13 mouse cellular contexts compared by ENCODE assay signal in genomic region chr5:128887546-128887945, GRCm38 (mm10).
"Had no signal": no experiment of that assay in that cellular context is flagged by ENCODE, and none has a peak within 500 bp of the region (broad histone marks: within the 10 kb centered on the region; RNA-seq: fewer than 3 reads in every experiment).

No protein-coding gene starts in this region.

- H3K36me3 ChIP-seq: intestine, embryonic 15.5 days; limb, embryonic 15.5 days; liver, embryonic 12.5 days; midbrain, embryonic 12.5 days; stomach, embryonic 15.5 days had no signal

- H3K4me2 ChIP-seq: intestine, embryonic 15.5 days; limb, embryonic 15.5 days; liver, embryonic 12.5 days; lung, embryonic 14.5 days; midbrain, embryonic 12.5 days; stomach, embryonic 15.5 days had no signal

- DNase-seq: layer of hippocampus, adult 9-11 months; layer of hippocampus, postnatal 36 days; lung, embryonic 14.5 days; lung, postnatal 10 days; lung, postnatal 4 days; right cerebral cortex, postnatal 14 days; thymus, adult 2 months; thymus, postnatal 25 days had no signal

- H3K4me3 ChIP-seq: intestine, embryonic 15.5 days; limb, embryonic 15.5 days; liver, embryonic 12.5 days; midbrain, embryonic 12.5 days; stomach, embryonic 15.5 days had no signal

- H3K9ac ChIP-seq: intestine, embryonic 15.5 days; limb, embryonic 15.5 days; liver, embryonic 12.5 days; lung, embryonic 14.5 days; midbrain, embryonic 12.5 days; stomach, embryonic 15.5 days had no signal

- ATAC-seq: intestine, embryonic 15.5 days; liver, embryonic 12.5 days had no signal

- H3K27me3 ChIP-seq: intestine, embryonic 15.5 days; limb, embryonic 15.5 days; liver, embryonic 12.5 days; midbrain, embryonic 12.5 days; stomach, embryonic 15.5 days had no signal

- H3K9me3 ChIP-seq: intestine, embryonic 15.5 days; limb, embryonic 15.5 days; liver, embryonic 12.5 days; midbrain, embryonic 12.5 days; stomach, embryonic 15.5 days had no signal

- H3K4me1 ChIP-seq: limb, embryonic 15.5 days; liver, embryonic 12.5 days; midbrain, embryonic 12.5 days; stomach, embryonic 15.5 days had no signal

- H3K27ac ChIP-seq: intestine, embryonic 15.5 days; limb, embryonic 15.5 days; liver, embryonic 12.5 days; midbrain, embryonic 12.5 days; stomach, embryonic 15.5 days had no signal
